Comparison of ENCODE assay signal across 9 mouse cellular contexts in genomic region chr2:9464818-9465217, GRCm38 (mm10).
DNase-seq lines count a peak whose midpoint lies in the region; ATAC-seq and TF ChIP-seq lines count a peak whose summit lies in the region.
"Had no signal": no experiment of that assay in that cellular context is flagged by ENCODE, and none has a peak within 500 bp of the region (broad histone marks: within the 10 kb centered on the region; RNA-seq: fewer than 3 reads in every experiment).

No protein-coding gene starts in this region.

- DNase-seq in embryo, embryonic 11 days, result peak; percentile 3
- no peak for DNase-seq in embryo, embryonic 10.5 days (ENCODE audit: low spot score)
- DNase-seq in left cerebral cortex, adult 2 months (ENCODE audit: extremely low spot score in 1 of 2, low spot score in 2 of 2), result peak; percentile 14 to 33
- no peak for DNase-seq in left cerebral cortex, postnatal 36 days (ENCODE audit: low spot score in 2 of 2)
- DNase-seq in hindbrain, postnatal 0 days (ENCODE audit: low spot score), result peak; percentile 34
- peak; percentile 11 for DNase-seq in right cerebral cortex, postnatal 25 days
- DNase-seq in cerebellum, postnatal 25 days, result no peak
- DNase-seq in testis, postnatal 10 days (ENCODE audit: low spot score), result no peak
- DNase-seq: heart, postnatal 10 days had no signal

- intact Hi-C loops in left cerebral cortex, adult 2 months (cut with DNase I), result loop anchor here (2.0 kb wide), 1 partner anchor 156 kb away; no protein-coding TSS in a partner anchor
- intact Hi-C loops in left cerebral cortex, postnatal 36 days (cut with DNase I), result no loop called here

- no peak overlapping the region for H3K27ac ChIP-seq in left cerebral cortex, adult 2 months
- no peak overlapping the region for H3K27ac ChIP-seq in hindbrain, postnatal 0 days

- WGBS in hindbrain, postnatal 0 days, result 57% methylated on average over 5 of the region's 5 CpGs

- no peak overlapping the region for H3K4me3 ChIP-seq in left cerebral cortex, adult 2 months
- no peak overlapping the region for H3K4me3 ChIP-seq in hindbrain, postnatal 0 days (ENCODE audit: low read length)

- H3K36me3 ChIP-seq in hindbrain, postnatal 0 days (ENCODE audit: insufficient read depth, low read length), result no peaks in the 10 kb centered on the region

- ATAC-seq in hindbrain, postnatal 0 days, result peak; percentile 72

- H3K27me3 ChIP-seq in hindbrain, postnatal 0 days (ENCODE audit: insufficient read depth, low read length), result no peaks in the 10 kb centered on the region

- no peak overlapping the region for H3K4me2 ChIP-seq in hindbrain, postnatal 0 days (ENCODE audit: low read depth, low read length)

- H3K9ac ChIP-seq in hindbrain, postnatal 0 days (replicated peaks; ENCODE audit: low read length), result no peak overlapping the region

- no peaks in the 10 kb centered on the region for H3K9me3 ChIP-seq in hindbrain, postnatal 0 days (ENCODE audit: low read length)

- TF ChIP-seq CTCF in left cerebral cortex, adult 2 months (IDR thresholded peaks at IDR 0.05), result no peak; the same call in 1 of the 2 replicates
- peak; percentile 33 for TF ChIP-seq CTCF in hindbrain, postnatal 0 days (IDR thresholded peaks at IDR 0.05; ENCODE audit: low read depth)

- H3K4me1 ChIP-seq in hindbrain, postnatal 0 days (ENCODE audit: insufficient read depth, low read length), result no peaks in the 10 kb centered on the region

Comparison
In these comparisons a context has a peak if more than half of its experiments do, and no peak if none do; other contexts are left out.
1. DNase-seq: peak in embryo, embryonic 11 days (single experiment), left cerebral cortex, adult 2 months (2 of 2), hindbrain, postnatal 0 days (single experiment) and right cerebral cortex, postnatal 25 days (single experiment); none in embryo, embryonic 10.5 days (single experiment), left cerebral cortex, postnatal 36 days (0 of 2), cerebellum, postnatal 25 days (0 of 2) and testis, postnatal 10 days (single experiment).